Mouse (Mus musculus) kidney, embryonic 15.5 days (tissue): ENCODE results near the gene Hapln2. TPM values are rescaled to one million over a fixed set of nuclear protein-coding genes. Genes with fewer than 3 reads are reported as not detected.
A peak's percentile ranks its signal among the peaks of the same experiment; 100 is the strongest.

Source experiments
- ATAC-seq: fragments of 200-750 bp; cut with Nextera tagmentation; replicated peaks from 2 replicates; pipeline ENCODE4 v1.8.0; 2017; ENCODE audit warnings: moderate TSS enrichment; ENCODE audit not compliant: low FRiP score
- H3K27ac ChIP-seq: fragments of 300-500 bp; sonication (generic); 2 replicates; pipeline ENCODE4 v1.5.1; 2015; ENCODE audit warnings: mild to moderate bottlenecking, inconsistent platforms
- H3K27me3 ChIP-seq: fragments of 300-500 bp; sonication (generic); 2 replicates; pipeline ENCODE4 v1.6.1; 2015; ENCODE audit warnings: inconsistent platforms
- H3K36me3 ChIP-seq: fragments of 300-500 bp; sonication (generic); 2 replicates; pipeline ENCODE4 v1.6.1; 2015; ENCODE audit warnings: inconsistent platforms
- H3K4me1 ChIP-seq: fragments of 300-500 bp; sonication (generic); 2 replicates; pipeline ENCODE4 v1.6.1; 2015; ENCODE audit warnings: inconsistent platforms
- H3K4me2 ChIP-seq: fragments of 300-500 bp; sonication (generic); 2 replicates; pipeline ENCODE4 v1.6.1; 2015; ENCODE audit warnings: moderate library complexity, mild to moderate bottlenecking, inconsistent platforms
- H3K4me3 ChIP-seq: fragments of 300-500 bp; sonication (generic); replicated peaks from 2 replicates; pipeline ENCODE4 v1.5.1; 2015; ENCODE audit warnings: mild to moderate bottlenecking, inconsistent platforms
- H3K9ac ChIP-seq: fragments of 300-500 bp; sonication (generic); 2 replicates; pipeline ENCODE4 v1.6.1; 2015; ENCODE audit warnings: mild to moderate bottlenecking, inconsistent platforms
- H3K9me3 ChIP-seq: fragments of 300-500 bp; sonication (generic); replicated peaks from 2 replicates; pipeline ENCODE4 v1.6.1; 2016; ENCODE audit warnings: inconsistent platforms
- WGBS: fragments of 180-500 bp; shearing (Covaris S2); methylation state at CpG from one replicate; pipeline ENCODE4 v1.1.7; 2015; ENCODE audit warnings: mixed read lengths; 5-methylcytosine and 5-hydroxymethylcytosine counted together
- polyA plus RNA-seq: library from polyadenylated mRNA; unstranded; fragments of >200 nt; fragmentation: Nextera tagmentation; extraction: Ambion mirVana; gene quantifications from 2 replicates; pipeline ENCODE4 v1.2.1, GENCODE M21; 2015

The Hapln2 gene
- polyA plus RNA-seq, 1 experiment from 2014 or later = 0.12 TPM

DNA sequence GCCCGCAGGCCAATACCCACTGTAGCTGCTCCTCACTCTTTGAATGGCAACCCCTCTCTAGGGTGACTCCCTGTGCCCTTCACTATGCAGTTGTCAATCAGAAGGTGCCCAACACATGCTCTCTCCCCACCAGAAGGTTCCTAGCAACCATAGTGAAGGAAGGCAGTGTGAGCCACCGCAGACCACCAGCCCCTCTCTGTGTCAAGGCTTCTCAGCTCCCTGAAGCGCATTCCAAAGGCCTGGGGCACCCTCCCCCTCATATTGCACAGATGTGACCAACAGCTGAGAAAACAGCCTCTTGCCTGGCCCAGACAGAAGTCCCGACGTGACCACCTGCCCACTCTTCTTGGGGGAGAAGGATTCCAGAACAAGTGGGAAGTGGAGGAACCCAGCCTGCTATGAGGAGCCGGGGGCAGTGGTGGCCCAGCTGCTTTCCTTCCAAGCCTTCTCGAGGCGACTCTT, 55.1 kb downstream of the Hapln2 start:
- 7% methylated on average over 8 of the region's 8 CpGs for WGBS
- Histone ChIP-seq H3K27me3 (no peaks in the 10 kb centered on the region), H3K9ac (peak overlapping the region; percentile 78), H3K9me3 (no peaks in the 10 kb centered on the region), H3K36me3 (peaks cover 27% of the 10 kb centered on the region), H3K4me3 (peak overlapping the region; percentile 64), H3K4me1 (peaks cover 50% of the 10 kb centered on the region), H3K4me2 (peak overlapping the region; percentile 97), H3K27ac (peak overlapping the region; percentile 88)
- 0 out of 2 replicates have a peak, but pooled peaks have one; percentile 6 for ATAC-seq

Other genes with a start within 250 kb of the Hapln2 start
- gene Ntrk1, start 232.4 kb downstream of the Hapln2 start, polyA plus RNA-seq = 6.1 and 8.4 TPM in 2 replicates
- 1.2 and 1.5 TPM in 2 replicates for gene Insrr, start 230.6 kb downstream of the Hapln2 start, polyA plus RNA-seq
- gene Pear1, start 203.3 kb downstream of the Hapln2 start, polyA plus RNA-seq = 40.8 and 51.0 TPM in 2 replicates
- 0.09 TPM in 1 of 2 replicates, not detected in the other for gene Sh2d2a, start 180.8 kb downstream of the Hapln2 start, polyA plus RNA-seq
- 14.4 and 16.1 TPM in 2 replicates for gene Prcc, start 142.0 kb downstream of the Hapln2 start, polyA plus RNA-seq
- 221 and 234 TPM in 2 replicates for gene Hdgf, start 121.3 kb downstream of the Hapln2 start, polyA plus RNA-seq
- gene Mrpl24, start 108.1 kb downstream of the Hapln2 start, polyA plus RNA-seq = 85.4 TPM in 2 replicates
- 62.5 and 64.3 TPM in 2 replicates for gene Isg20l2, start 97.3 kb downstream of the Hapln2 start, polyA plus RNA-seq
- gene Rrnad1, start 96.9 kb downstream of the Hapln2 start, polyA plus RNA-seq = 17.7 and 23.0 TPM in 2 replicates
- gene Crabp2, start 78.9 kb downstream of the Hapln2 start, polyA plus RNA-seq = 81.1 and 82.3 TPM in 2 replicates
- 31.1 and 34.6 TPM in 2 replicates for gene Nes, start 56.5 kb downstream of the Hapln2 start, polyA plus RNA-seq
- gene Bcan, start 27.4 kb downstream of the Hapln2 start, polyA plus RNA-seq = 0.17 and 0.33 TPM in 2 replicates
- gene Gpatch4, start 15.5 kb upstream of the Hapln2 start, polyA plus RNA-seq = 38.2 and 45.4 TPM in 2 replicates
- 164 and 174 TPM in 2 replicates for gene Naxe, start 30.9 kb upstream of the Hapln2 start, polyA plus RNA-seq
- gene Ttc24, start 50.7 kb upstream of the Hapln2 start, polyA plus RNA-seq = not detected in 2 replicates
- 18.5 and 22.1 TPM in 2 replicates for gene Iqgap3, start 54.4 kb upstream of the Hapln2 start, polyA plus RNA-seq
- gene Mef2d, start 114.8 kb upstream of the Hapln2 start, polyA plus RNA-seq = 18.5 and 21.5 TPM in 2 replicates
- gene Rhbg, start 227.1 kb upstream of the Hapln2 start, polyA plus RNA-seq = 6.5 and 6.6 TPM in 2 replicates